Mouse (Mus musculus): ENCODE results near the gene Slco3a1. TPM values are rescaled to one million over a fixed set of nuclear protein-coding genes. Genes with fewer than 3 reads are reported as not detected.

Slco3a1 gene
- polyA plus RNA-seq, 1 experiment from 2014 or later, result 14.9 TPM

- no peak for ATAC-seq (replicated peaks; ENCODE audit: insufficient number of reproducible peaks, insufficient read depth, low FRiP score, low read depth)
Measured at GRCm38 (mm10) chr7:74315836-74316435, 238.6 kb downstream of the Slco3a1 start.

GRCm38 (mm10) chr7:74314276-74314675 is 240.3 kb downstream of the Slco3a1 start:
- 74% methylated on average over 1 of the region's 1 CpGs for WGBS

More at GRCm38 (mm10) chr7:74315836-74316435, 238.6 kb downstream of the Slco3a1 start:
- Histone ChIP-seq H3K9ac (no peak overlapping the region), H3K27ac (no peak overlapping the region), H3K4me3 (no peak overlapping the region), H3K4me2 (no peak overlapping the region), H3K4me1 (replicated peaks) (no peaks in the 10 kb centered on the region), H3K27me3 (no peaks in the 10 kb centered on the region), H3K36me3 (no peaks in the 10 kb centered on the region), H3K9me3 (replicated peaks) (no peaks in the 10 kb centered on the region)
- WGBS, result 72% methylated on average over 3 of the region's 3 CpGs

GRCm38 (mm10) chr7:74313279-74314105 is 241.1 kb downstream of the Slco3a1 start:
- no peak for ATAC-seq (replicated peaks; ENCODE audit: insufficient number of reproducible peaks, insufficient read depth, low FRiP score, low read depth)
- Histone ChIP-seq H3K36me3 (no peaks in the 10 kb centered on the region), H3K27ac (no peak overlapping the region), H3K4me2 (no peak overlapping the region), H3K9ac (no peak overlapping the region), H3K27me3 (no peaks in the 10 kb centered on the region), H3K4me3 (no peak overlapping the region), H3K9me3 (replicated peaks) (no peaks in the 10 kb centered on the region), H3K4me1 (replicated peaks) (no peaks in the 10 kb centered on the region)
- WGBS, result 85% methylated on average over 6 of the region's 6 CpGs

More at GRCm38 (mm10) chr7:74314276-74314675, 240.3 kb downstream of the Slco3a1 start:
- Histone ChIP-seq H3K4me3 (no peak overlapping the region), H3K27me3 (no peaks in the 10 kb centered on the region), H3K27ac (no peak overlapping the region), H3K9ac (no peak overlapping the region), H3K36me3 (no peaks in the 10 kb centered on the region), H3K9me3 (replicated peaks) (no peaks in the 10 kb centered on the region), H3K4me1 (replicated peaks) (no peaks in the 10 kb centered on the region), H3K4me2 (no peak overlapping the region)
- no peak for ATAC-seq (replicated peaks; ENCODE audit: insufficient number of reproducible peaks, insufficient read depth, low FRiP score, low read depth)

- no peaks in the 10 kb centered on the region for H3K27me3 ChIP-seq
- WGBS, result 49% methylated on average over 4 of the region's 4 CpGs
- H3K4me2 ChIP-seq, result no peak overlapping the region
- H3K27ac ChIP-seq, result no peak overlapping the region
- H3K9ac ChIP-seq, result no peak overlapping the region
- H3K4me1 ChIP-seq (replicated peaks), result no peaks in the 10 kb centered on the region
- H3K9me3 ChIP-seq (replicated peaks), result no peaks in the 10 kb centered on the region
- H3K4me3 ChIP-seq, result no peak overlapping the region
- no peaks in the 10 kb centered on the region for H3K36me3 ChIP-seq
- no peak for ATAC-seq (replicated peaks; ENCODE audit: insufficient number of reproducible peaks, insufficient read depth, low FRiP score, low read depth)
Measured at GRCm38 (mm10) chr7:74311536-74311935, 243.0 kb downstream of the Slco3a1 start.

- Histone ChIP-seq H3K27ac (no peak overlapping the region), H3K9ac (no peak overlapping the region), H3K4me3 (no peak overlapping the region), H3K4me2 (no peak overlapping the region), H3K27me3 (no peaks in the 10 kb centered on the region), H3K4me1 (replicated peaks) (no peaks in the 10 kb centered on the region), H3K36me3 (no peaks in the 10 kb centered on the region), H3K9me3 (replicated peaks) (no peaks in the 10 kb centered on the region)
- no peak for ATAC-seq (replicated peaks; ENCODE audit: insufficient number of reproducible peaks, insufficient read depth, low FRiP score, low read depth)
- WGBS, result 76% methylated on average over 14 of the region's 14 CpGs
Measured at GRCm38 (mm10) chr7:74303611-74304300, 250.8 kb downstream of the Slco3a1 start.

- no peaks in the 10 kb centered on the region for H3K36me3 ChIP-seq
Measured at GRCm38 (mm10) chr7:74303081-74303480, 251.5 kb downstream of the Slco3a1 start.

GRCm38 (mm10) chr7:74286531-74286930 is 268.0 kb downstream of the Slco3a1 start:
- ATAC-seq (replicated peaks; ENCODE audit: insufficient number of reproducible peaks, insufficient read depth, low FRiP score, low read depth), result no peak
- H3K27me3 ChIP-seq, result no peaks in the 10 kb centered on the region
- 79% methylated on average over 4 of the region's 4 CpGs for WGBS
- H3K4me2 ChIP-seq, result no peak overlapping the region
- H3K4me1 ChIP-seq (replicated peaks), result no peaks in the 10 kb centered on the region
- no peak overlapping the region for H3K9ac ChIP-seq
- no peak overlapping the region for H3K4me3 ChIP-seq
- H3K27ac ChIP-seq, result no peak overlapping the region
- no peaks in the 10 kb centered on the region for H3K36me3 ChIP-seq
- no peaks in the 10 kb centered on the region for H3K9me3 ChIP-seq (replicated peaks)

More at GRCm38 (mm10) chr7:74303081-74303480, 251.5 kb downstream of the Slco3a1 start:
- Histone ChIP-seq H3K27me3 (no peaks in the 10 kb centered on the region), H3K9ac (no peak overlapping the region), H3K4me3 (no peak overlapping the region), H3K4me1 (replicated peaks) (no peaks in the 10 kb centered on the region), H3K27ac (no peak overlapping the region), H3K4me2 (no peak overlapping the region), H3K9me3 (replicated peaks) (no peaks in the 10 kb centered on the region)
- no peak for ATAC-seq (replicated peaks; ENCODE audit: insufficient number of reproducible peaks, insufficient read depth, low FRiP score, low read depth)
- 75% methylated on average over 5 of the region's 5 CpGs for WGBS

- Histone ChIP-seq H3K4me1 (replicated peaks) (no peaks in the 10 kb centered on the region), H3K27me3 (no peaks in the 10 kb centered on the region), H3K27ac (no peak overlapping the region), H3K36me3 (no peaks in the 10 kb centered on the region), H3K9ac (no peak overlapping the region), H3K4me2 (no peak overlapping the region), H3K9me3 (replicated peaks) (no peaks in the 10 kb centered on the region), H3K4me3 (no peak overlapping the region)
- 84% methylated on average over 2 of the region's 2 CpGs for WGBS
- ATAC-seq (replicated peaks; ENCODE audit: insufficient number of reproducible peaks, insufficient read depth, low FRiP score, low read depth), result no peak
Measured at GRCm38 (mm10) chr7:74280371-74280770, 274.2 kb downstream of the Slco3a1 start.

- Histone ChIP-seq H3K36me3 (no peaks in the 10 kb centered on the region), H3K4me3 (no peak overlapping the region), H3K27me3 (no peaks in the 10 kb centered on the region), H3K27ac (no peak overlapping the region), H3K4me1 (replicated peaks) (no peaks in the 10 kb centered on the region), H3K9ac (no peak overlapping the region), H3K4me2 (no peak overlapping the region), H3K9me3 (replicated peaks) (no peaks in the 10 kb centered on the region)
- no peak for ATAC-seq (replicated peaks; ENCODE audit: insufficient number of reproducible peaks, insufficient read depth, low FRiP score, low read depth)
- 81% methylated on average over 3 of the region's 3 CpGs for WGBS
Measured at GRCm38 (mm10) chr7:74279356-74279755, 275.2 kb downstream of the Slco3a1 start.

GRCm38 (mm10) chr7:74270089-74270394 is 284.5 kb downstream of the Slco3a1 start:
- 45% methylated on average over 1 of the region's 1 CpGs for WGBS
- Histone ChIP-seq H3K4me1 (replicated peaks) (no peaks in the 10 kb centered on the region), H3K4me3 (no peak overlapping the region), H3K4me2 (no peak overlapping the region), H3K9ac (no peak overlapping the region), H3K36me3 (no peaks in the 10 kb centered on the region), H3K27me3 (no peaks in the 10 kb centered on the region), H3K9me3 (replicated peaks) (no peaks in the 10 kb centered on the region), H3K27ac (no peak overlapping the region)
- ATAC-seq (replicated peaks; ENCODE audit: insufficient number of reproducible peaks, insufficient read depth, low FRiP score, low read depth), result no peak

GRCm38 (mm10) chr7:74269283-74270088 is 285.1 kb downstream of the Slco3a1 start:
- Histone ChIP-seq H3K36me3 (no peaks in the 10 kb centered on the region), H3K9ac (no peak overlapping the region), H3K4me1 (replicated peaks) (no peaks in the 10 kb centered on the region), H3K4me3 (no peak overlapping the region), H3K9me3 (replicated peaks) (no peaks in the 10 kb centered on the region), H3K4me2 (no peak overlapping the region), H3K27me3 (no peaks in the 10 kb centered on the region), H3K27ac (no peak overlapping the region)
- 75% methylated on average over 11 of the region's 11 CpGs for WGBS
- no peak for ATAC-seq (replicated peaks; ENCODE audit: insufficient number of reproducible peaks, insufficient read depth, low FRiP score, low read depth)
